Mouse (Mus musculus) embryonic facial prominence, embryonic 13.5 days (tissue): ENCODE measurements around the gene Cep57l1. TPM values are rescaled to one million over a fixed set of nuclear protein-coding genes. Genes with fewer than 3 reads are reported as not detected.

Experiments used
- ATAC-seq: fragments of 200-750 bp; cut with Nextera tagmentation; 2 replicates; pipeline ENCODE4 v1.8.0; 2017; ENCODE audit warnings: low read depth; ENCODE audit not compliant: insufficient number of reproducible peaks, insufficient read depth, low FRiP score, low TSS enrichment
- H3K27ac ChIP-seq: fragments of 300-500 bp; sonication (generic); 2 replicates; pipeline ENCODE4 v1.5.1; 2015; ENCODE audit warnings: moderate library complexity, mild to moderate bottlenecking, inconsistent platforms
- H3K27me3 ChIP-seq: fragments of 300-500 bp; sonication (generic); 2 replicates; pipeline ENCODE4 v1.6.1; 2015; ENCODE audit warnings: mild to moderate bottlenecking, inconsistent platforms
- H3K36me3 ChIP-seq: fragments of 300-500 bp; sonication (generic); 2 replicates; pipeline ENCODE4 v1.6.1; 2015; ENCODE audit warnings: mild to moderate bottlenecking, inconsistent platforms
- H3K4me1 ChIP-seq: fragments of 300-500 bp; sonication (generic); 2 replicates; pipeline ENCODE4 v1.6.1; 2015; ENCODE audit warnings: inconsistent platforms
- H3K4me2 ChIP-seq: fragments of 300-500 bp; sonication (generic); 2 replicates; pipeline ENCODE4 v1.6.1; 2015; ENCODE audit warnings: moderate library complexity, mild to moderate bottlenecking, inconsistent platforms
- H3K4me3 ChIP-seq: fragments of 300-500 bp; sonication (generic); 2 replicates; pipeline ENCODE4 v1.5.1; 2015; ENCODE audit warnings: mild to moderate bottlenecking, inconsistent platforms
- H3K9ac ChIP-seq: fragments of 300-500 bp; sonication (generic); 2 replicates; pipeline ENCODE4 v1.6.1; 2015; ENCODE audit warnings: mild to moderate bottlenecking, inconsistent platforms
- H3K9me3 ChIP-seq: fragments of 300-500 bp; sonication (generic); 2 replicates; pipeline ENCODE4 v1.6.1; 2016; ENCODE audit warnings: inconsistent platforms
- WGBS: fragments of 180-500 bp; shearing (Covaris S2); methylation state at CpG from one replicate; pipeline ENCODE4 v1.1.7; 2015; ENCODE audit warnings: mixed read lengths; 5-methylcytosine and 5-hydroxymethylcytosine counted together
- microRNA-seq: library from miRNA; unstranded; fragments of <30 nt; microRNA quantifications from one replicate; pipeline ENCODE4, GENCODE M21; 2016
- polyA plus RNA-seq: library from polyadenylated mRNA; unstranded; fragments of >200 nt; fragmentation: Nextera tagmentation; extraction: Ambion mirVana; gene quantifications from 2 replicates; pipeline ENCODE4 v1.2.1, GENCODE M21; 2015

Gene Cep57l1
- polyA plus RNA-seq, 1 experiment from 2014 or later = 27.1 TPM

- Histone ChIP-seq H3K4me2 (no peak overlapping the region), H3K9me3 (0 out of 2 replicates have a peak, but pooled peaks cover 3% of the 10 kb centered on the region), H3K4me1 (no peaks in the 10 kb centered on the region), H3K4me3 (no peak overlapping the region), H3K9ac (no peak overlapping the region), H3K27me3 (0 out of 2 replicates have a peak, but pooled peaks cover 2% of the 10 kb centered on the region), H3K27ac (no peak overlapping the region), H3K36me3 (no peaks in the 10 kb centered on the region)
- WGBS = 82% methylated on average over 5 of the region's 5 CpGs
- ATAC-seq = no peak
These were observed 139.5 kb downstream of the Cep57l1 start for GRCm38 (mm10) chr10:41670196-41670595.

Small RNA genes within 50 kb of the gene (microRNA-seq; reads per million reads assigned to microRNA genes)
- not detected for gene Mir3473b

Other genes with a start within 250 kb of the Cep57l1 start
- 1.5 and 1.7 TPM in 2 replicates for gene Ccdc162, start 93.2 kb downstream of the Cep57l1 start, polyA plus RNA-seq
- gene Sesn1, start 64 bp upstream of the Cep57l1 start, polyA plus RNA-seq = 36.9 and 43.2 TPM in 2 replicates
- 3.6 and 4.2 TPM in 2 replicates for gene Armc2, start 208.6 kb upstream of the Cep57l1 start, polyA plus RNA-seq